Mouse (Mus musculus) embryonic facial prominence, embryonic 12.5 days (tissue): ENCODE data around the gene A730015C16Rik. TPM values are rescaled to one million over a fixed set of nuclear protein-coding genes. Genes with fewer than 3 reads are reported as not detected.

ENCODE experiments used
- ATAC-seq: fragments of 200-750 bp; cut with Nextera tagmentation; 2 replicates; pipeline ENCODE4 v1.8.0; 2017; ENCODE audit not compliant: insufficient number of reproducible peaks, insufficient read depth, low FRiP score, low TSS enrichment
- H3K27ac ChIP-seq: fragments of 300-500 bp; sonication (generic); 2 replicates; pipeline ENCODE4 v1.5.1; 2016; ENCODE audit warnings: mild to moderate bottlenecking
- H3K27me3 ChIP-seq: fragments of 300-500 bp; sonication (generic); 2 replicates; pipeline ENCODE4 v1.6.1; 2016; ENCODE audit warnings: mild to moderate bottlenecking, moderate library complexity
- H3K36me3 ChIP-seq: fragments of 300-500 bp; sonication (generic); 2 replicates; pipeline ENCODE4 v1.6.1; 2016; ENCODE audit warnings: mild to moderate bottlenecking
- H3K4me1 ChIP-seq: fragments of 300-500 bp; sonication (generic); 2 replicates; pipeline ENCODE4 v1.6.1; 2016
- H3K4me2 ChIP-seq: fragments of 300-500 bp; sonication (generic); replicated peaks from 2 replicates; pipeline ENCODE4 v1.6.1; 2016; ENCODE audit warnings: mild to moderate bottlenecking, moderate library complexity
- H3K4me3 ChIP-seq: fragments of 300-500 bp; sonication (generic); 2 replicates; pipeline ENCODE4 v1.5.1; 2016; ENCODE audit warnings: mild to moderate bottlenecking
- H3K9ac ChIP-seq: fragments of 300-500 bp; sonication (generic); 2 replicates; pipeline ENCODE4 v1.6.1; 2016; ENCODE audit warnings: mild to moderate bottlenecking, moderate library complexity
- H3K9me3 ChIP-seq: fragments of 300-500 bp; sonication (generic); 2 replicates; pipeline ENCODE4 v1.6.1; 2016; ENCODE audit warnings: mild to moderate bottlenecking, moderate library complexity
- WGBS: fragments of 180-500 bp; shearing (Covaris S2); methylation state at CpG from one replicate; pipeline ENCODE4 v1.1.7; 2016; 5-methylcytosine and 5-hydroxymethylcytosine counted together
- polyA plus RNA-seq: library from polyadenylated mRNA; unstranded; fragments of >200 nt; fragmentation: Nextera tagmentation; extraction: Ambion mirVana; gene quantifications from 2 replicates; pipeline ENCODE4 v1.2.1, GENCODE M21; 2016

A730015C16Rik gene
- polyA plus RNA-seq: 1.9 and 2.5 TPM in 2 replicates

GRCm38 (mm10) chr4:108848505-108848848 is at the start of gene A730015C16Rik:
Gene A730015C16Rik, minus strand, starts transcription at chr4:108848619.
- H3K27me3 ChIP-seq: no peaks in the 10 kb centered on the region
- ATAC-seq: no peak
- H3K4me3 ChIP-seq: peak within 1 kb of the TSS; percentile 96
- 10% methylated on average over 20 of the region's 20 CpGs for WGBS
- peaks cover 9% of the 10 kb centered on the region for H3K4me1 ChIP-seq
- peak within 1 kb of the TSS; percentile 89 for H3K27ac ChIP-seq
- H3K9me3 ChIP-seq: no peaks in the 10 kb centered on the region
- H3K4me2 ChIP-seq: peak within 1 kb of the TSS; percentile 98
- H3K9ac ChIP-seq: peak within 1 kb of the TSS; percentile 82
- H3K36me3 ChIP-seq: peaks cover 2% of the 10 kb centered on the region; the same call in 1 of the 2 replicates

DNA sequence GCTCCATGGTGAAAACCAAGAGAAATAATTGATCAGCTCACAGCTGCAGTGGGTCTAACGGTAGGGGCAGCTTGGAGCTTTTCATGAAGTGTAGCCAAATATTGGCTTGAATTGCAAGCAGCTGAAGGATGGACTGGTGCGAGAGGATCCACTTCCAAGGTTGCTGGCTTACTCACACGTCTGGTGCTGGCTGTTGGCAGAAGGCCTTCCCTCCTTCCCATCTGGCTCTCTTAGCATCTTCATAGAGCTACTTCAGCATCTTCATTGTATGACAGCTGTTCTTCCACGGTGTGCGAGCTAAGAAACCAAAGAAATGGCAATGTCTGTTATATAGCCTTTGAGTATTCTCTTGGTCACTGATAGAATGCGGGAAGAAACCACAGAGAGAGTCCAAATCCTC is 42.5 kb upstream of the A730015C16Rik start:
- ATAC-seq: no peak
- Histone ChIP-seq H3K27ac (no peak overlapping the region), H3K9me3 (no peaks in the 10 kb centered on the region), H3K9ac (no peak overlapping the region), H3K27me3 (no peaks in the 10 kb centered on the region), H3K36me3 (no peaks in the 10 kb centered on the region), H3K4me3 (no peak overlapping the region), H3K4me1 (no peaks in the 10 kb centered on the region), H3K4me2 (no peak overlapping the region)
- 83% methylated on average over 6 of the region's 6 CpGs for WGBS

- WGBS: 86% methylated on average over 4 of the region's 4 CpGs
- Histone ChIP-seq H3K27me3 (no peaks in the 10 kb centered on the region), H3K4me2 (no peak overlapping the region), H3K27ac (no peak overlapping the region), H3K9ac (no peak overlapping the region), H3K9me3 (no peaks in the 10 kb centered on the region), H3K36me3 (no peaks in the 10 kb centered on the region), H3K4me3 (no peak overlapping the region), H3K4me1 (0 out of 2 replicates have a peak, but pooled peaks cover 4% of the 10 kb centered on the region)
- ATAC-seq: no peak
Measured at GRCm38 (mm10) chr4:108887456-108887855, 39.0 kb upstream of the A730015C16Rik start.

GRCm38 (mm10) chr4:108883815-108884214 is 35.4 kb upstream of the A730015C16Rik start:
- ATAC-seq: no peak
- Histone ChIP-seq H3K4me3 (no peak overlapping the region), H3K27ac (no peak overlapping the region), H3K4me1 (0 out of 2 replicates have a peak, but pooled peaks cover 4% of the 10 kb centered on the region), H3K36me3 (no peaks in the 10 kb centered on the region), H3K9ac (no peak overlapping the region), H3K27me3 (no peaks in the 10 kb centered on the region; the same call in 1 of the 2 replicates), H3K9me3 (no peaks in the 10 kb centered on the region), H3K4me2 (no peak overlapping the region; the same call in 1 of the 2 replicates)
- WGBS: 36% methylated on average over 13 of the region's 13 CpGs

DNA sequence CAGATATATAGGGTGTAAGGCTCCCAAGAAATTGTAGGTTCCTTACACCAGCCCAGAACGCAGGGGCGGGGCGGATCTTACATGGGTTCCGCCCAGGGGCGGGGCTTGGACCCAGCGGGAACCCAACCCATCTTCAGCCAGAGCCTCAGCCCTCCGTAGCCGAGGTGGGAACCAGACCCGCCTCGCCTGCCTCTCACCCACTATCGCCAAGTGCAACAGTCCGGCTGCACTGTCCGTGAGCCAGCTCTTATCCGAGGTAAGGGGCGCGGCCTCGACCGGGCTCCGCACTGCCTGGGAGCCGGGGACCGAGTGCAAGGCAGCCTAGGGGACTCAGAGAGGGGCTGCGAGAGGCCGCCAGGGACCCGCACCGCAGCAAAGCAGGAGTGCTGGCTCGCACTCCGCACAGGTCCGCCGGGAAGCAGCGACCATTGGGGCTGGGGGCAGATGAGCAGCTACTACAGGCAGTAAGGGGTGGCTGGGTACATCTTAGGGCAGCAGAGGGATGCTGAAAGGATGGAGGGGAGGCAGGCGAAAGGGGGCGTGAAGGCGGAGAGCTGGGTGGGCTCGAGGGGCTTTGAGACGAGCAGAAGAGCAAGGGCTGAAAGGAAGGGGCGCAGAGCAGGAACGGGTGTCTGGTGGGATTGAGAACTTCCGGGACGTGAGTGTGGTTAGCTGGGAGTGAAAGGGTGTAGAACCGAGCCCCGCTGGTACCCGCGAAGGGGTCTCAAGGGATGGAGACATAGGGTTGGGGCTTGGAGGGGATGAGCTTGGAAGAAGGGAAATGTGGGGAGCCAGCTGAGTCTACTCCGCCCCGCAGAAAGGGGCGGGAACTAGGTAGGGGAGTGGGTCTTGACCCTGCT is 30.8 kb upstream of the A730015C16Rik start, which contains the start of gene Rab3b:
Gene Rab3b, plus strand, starts transcription at position 101 of the 860 bp plus-strand sequence.
- Histone ChIP-seq H3K9me3 (no peaks in the 10 kb centered on the region), H3K27me3 (no peaks in the 10 kb centered on the region; the same call in 1 of the 2 replicates), H3K4me3 (peak within 1 kb of the TSS; percentile 57), H3K9ac (peak within 1 kb of the TSS; percentile 47), H3K36me3 (no peaks in the 10 kb centered on the region), H3K4me2 (peak within 1 kb of the TSS; percentile 87), H3K27ac (no peak within 1 kb of the TSS), H3K4me1 (0 out of 2 replicates have a peak, but pooled peaks cover 4% of the 10 kb centered on the region)
- ATAC-seq: peak; percentile 89
- WGBS: under 1% methylated on average over 46 of the region's 46 CpGs

GRCm38 (mm10) chr4:108877901-108878300 is 29.5 kb upstream of the A730015C16Rik start:
- Histone ChIP-seq H3K9ac (no peak overlapping the region), H3K36me3 (no peaks in the 10 kb centered on the region), H3K4me3 (no peak overlapping the region), H3K27me3 (no peaks in the 10 kb centered on the region; the same call in 1 of the 2 replicates), H3K4me1 (no peaks in the 10 kb centered on the region), H3K9me3 (no peaks in the 10 kb centered on the region), H3K27ac (no peak overlapping the region), H3K4me2 (no peak overlapping the region)
- no peak for ATAC-seq
- 78% methylated on average over 6 of the region's 6 CpGs for WGBS

- 84% methylated on average over 5 of the region's 5 CpGs for WGBS
- H3K4me2 ChIP-seq: no peak overlapping the region
Measured at GRCm38 (mm10) chr4:108873746-108874145, 25.3 kb upstream of the A730015C16Rik start.

GRCm38 (mm10) chr4:108869730-108870374 is 21.4 kb upstream of the A730015C16Rik start:
- Histone ChIP-seq H3K4me3 (no peak overlapping the region), H3K4me2 (no peak overlapping the region), H3K9me3 (no peaks in the 10 kb centered on the region), H3K27ac (no peak overlapping the region), H3K27me3 (no peaks in the 10 kb centered on the region), H3K9ac (no peak overlapping the region), H3K4me1 (no peaks in the 10 kb centered on the region), H3K36me3 (no peaks in the 10 kb centered on the region)
- ATAC-seq: peak; percentile 47; the same call in 1 of the 2 replicates
- 32% methylated on average over 10 of the region's 10 CpGs for WGBS

More at GRCm38 (mm10) chr4:108873746-108874145, 25.3 kb upstream of the A730015C16Rik start:
- H3K27me3 ChIP-seq: no peaks in the 10 kb centered on the region
- ATAC-seq: no peak
- no peaks in the 10 kb centered on the region for H3K9me3 ChIP-seq
- H3K27ac ChIP-seq: no peak overlapping the region
- no peak overlapping the region for H3K4me3 ChIP-seq
- H3K36me3 ChIP-seq: no peaks in the 10 kb centered on the region
- H3K9ac ChIP-seq: no peak overlapping the region
- no peaks in the 10 kb centered on the region for H3K4me1 ChIP-seq

DNA sequence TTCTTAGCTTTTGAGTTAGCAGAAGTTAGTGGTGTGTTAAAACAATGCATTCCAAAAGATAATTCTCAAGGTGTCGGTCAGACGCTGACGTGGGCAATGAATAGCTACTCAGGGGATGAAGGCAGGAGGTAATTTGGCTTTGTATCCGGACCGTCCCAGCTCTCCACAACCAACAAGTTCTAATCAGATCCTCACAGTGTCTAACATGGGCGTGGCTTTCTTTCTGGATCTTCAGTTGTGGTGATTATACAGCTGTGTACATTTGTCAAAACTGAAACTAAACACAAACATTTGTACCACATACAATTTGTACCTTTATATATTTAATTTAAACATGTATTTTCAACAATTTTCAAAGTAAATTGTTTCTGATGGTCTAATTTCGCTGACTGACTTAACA is 18.4 kb upstream of the A730015C16Rik start:
- Histone ChIP-seq H3K4me3 (no peak overlapping the region), H3K9ac (no peak overlapping the region), H3K4me2 (no peak overlapping the region), H3K27me3 (no peaks in the 10 kb centered on the region), H3K27ac (no peak overlapping the region), H3K36me3 (peaks cover 17% of the 10 kb centered on the region), H3K9me3 (no peaks in the 10 kb centered on the region), H3K4me1 (no peaks in the 10 kb centered on the region)
- ATAC-seq: no peak
- WGBS: 87% methylated on average over 7 of the region's 7 CpGs

DNA sequence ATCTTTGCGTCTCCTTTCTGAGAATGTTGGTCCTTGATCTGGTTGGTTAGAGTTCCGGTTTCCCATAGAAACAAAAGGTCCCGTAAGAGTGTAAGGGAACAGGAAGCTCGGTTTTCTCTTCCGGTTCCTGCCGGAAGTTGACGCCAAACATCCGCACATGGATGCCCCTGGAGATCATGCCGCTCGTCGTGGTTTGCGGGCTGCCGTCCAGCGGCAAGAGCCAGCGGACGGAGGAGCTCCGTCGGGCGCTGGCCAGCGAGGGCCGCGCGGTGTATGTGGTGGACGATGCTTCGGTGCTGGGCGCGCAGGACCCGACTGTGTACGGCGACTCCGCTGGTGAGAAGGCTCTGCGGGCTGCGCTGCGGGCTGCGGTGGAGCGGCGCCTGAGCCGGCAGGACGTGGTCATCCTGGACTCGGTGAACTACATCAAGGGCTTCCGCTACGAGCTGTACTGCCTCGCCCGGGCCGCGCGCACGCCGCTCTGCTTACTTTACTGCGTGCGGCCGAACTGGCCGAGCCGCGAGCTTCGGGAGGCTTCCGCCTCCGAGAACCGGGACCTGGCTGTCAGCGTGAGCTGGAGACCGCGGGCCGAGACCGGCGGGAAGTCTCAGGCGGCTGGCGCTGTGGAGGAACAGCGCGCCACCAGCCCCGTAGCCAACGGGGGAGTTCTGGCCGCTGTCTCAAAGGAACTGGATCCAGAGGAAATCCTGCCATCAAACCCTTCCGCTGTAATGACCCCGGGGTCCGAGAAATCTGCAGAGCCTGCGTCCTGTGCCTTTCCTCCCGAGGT is 509 bp downstream of the A730015C16Rik start, which contains the start of gene Kti12:
Gene Kti12, plus strand, starts transcription at position 71 of the 790 bp plus-strand sequence.
- Histone ChIP-seq H3K27ac (peak within 1 kb of the TSS; percentile 89), H3K36me3 (no peaks in the 10 kb centered on the region), H3K4me2 (peak within 1 kb of the TSS; percentile 98), H3K9me3 (no peaks in the 10 kb centered on the region), H3K9ac (peak within 1 kb of the TSS; percentile 82), H3K4me3 (peak within 1 kb of the TSS; percentile 96), H3K27me3 (no peaks in the 10 kb centered on the region), H3K4me1 (peaks cover 9% of the 10 kb centered on the region)
- peak; percentile 61 for ATAC-seq
- WGBS: under 1% methylated on average over 77 of the region's 77 CpGs
